Mouse (Mus musculus): ENCODE results near the gene Eef1akmt3. TPM values are rescaled to one million over a fixed set of nuclear protein-coding genes. Genes with fewer than 3 reads are reported as not detected.

Gene Eef1akmt3
- polyA plus RNA-seq, 1 experiment from 2014 or later = 0.30 TPM

DNA sequence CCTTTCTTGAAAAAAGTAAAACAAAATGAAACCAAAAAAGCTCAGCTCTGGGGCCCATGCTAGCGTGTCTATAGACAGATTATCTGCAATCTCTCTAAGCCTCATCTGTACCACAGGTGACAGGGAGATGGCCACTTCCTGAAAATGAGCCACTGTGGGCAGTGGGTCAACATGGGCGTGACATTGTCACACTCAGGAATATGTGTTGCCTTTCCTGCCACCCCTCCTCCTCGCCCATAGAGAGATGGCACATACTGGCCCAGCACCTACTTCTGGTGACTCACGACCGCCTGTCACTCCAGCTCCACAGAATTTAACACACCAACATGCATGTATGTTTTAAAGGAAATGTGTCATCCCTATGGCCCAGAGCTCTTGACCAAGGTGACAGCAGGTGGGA is 38.5 kb downstream of the Eef1akmt3 start:
- Histone ChIP-seq H3K36me3 (ENCODE audit: control insufficient read depth, insufficient read depth, low read length) (peaks cover 31% of the 10 kb centered on the region), H3K4me2 (ENCODE audit: low read length) (no peak overlapping the region), H3K9me3 (ENCODE audit: control insufficient read depth, low read length) (no peaks in the 10 kb centered on the region), H3K27me3 (ENCODE audit: control insufficient read depth, insufficient read depth, low read length) (no peaks in the 10 kb centered on the region), H3K4me3 (ENCODE audit: control insufficient read depth in 1 of 2, insufficient read depth in 1 of 2, low read depth in 1 of 2, low read length in 2 of 2) (no peak overlapping the region), H3K27ac (replicated peaks in 1 of 2; ENCODE audit: control insufficient read depth in 1 of 2, insufficient read depth in 1 of 2, low read depth in 2 of 2, low read length in 2 of 2) (no peak overlapping the region), H3K9ac (ENCODE audit: low read length) (no peak overlapping the region), H3K4me1 (ENCODE audit: control insufficient read depth in 2 of 2, insufficient read depth in 2 of 2, low read length in 2 of 2) (no peaks in the 10 kb centered on the region)
- WGBS = 81% methylated on average over 5 of the region's 5 CpGs
- ATAC-seq (ENCODE audit: insufficient number of reproducible peaks, insufficient read depth, low FRiP score, low read depth) = no peak

DNA sequence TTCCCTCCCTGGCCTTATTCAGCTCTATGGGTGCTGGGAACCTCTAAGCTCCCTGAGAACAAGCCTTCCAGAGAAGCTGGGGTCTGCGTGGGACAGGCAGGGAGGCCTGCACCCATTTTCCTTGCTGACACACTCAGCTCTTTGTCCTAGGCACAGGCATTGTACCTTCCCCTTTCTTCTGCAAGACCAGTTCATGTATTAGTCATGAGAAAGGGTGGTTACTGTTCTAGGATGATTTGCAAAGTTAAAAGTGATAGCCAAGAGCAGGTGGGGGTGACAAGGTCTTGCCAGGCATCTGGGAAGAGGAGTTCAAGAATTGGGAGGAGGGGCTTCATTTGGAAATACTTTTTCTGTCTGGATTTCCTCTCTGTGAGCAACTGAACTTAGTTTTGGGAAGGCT is 39.3 kb downstream of the Eef1akmt3 start:
- no peak overlapping the region for H3K27ac ChIP-seq (replicated peaks in 1 of 2; ENCODE audit: control insufficient read depth in 1 of 2, insufficient read depth in 1 of 2, low read depth in 2 of 2, low read length in 2 of 2)
- WGBS = 78% methylated on average over 1 of the region's 1 CpGs
- no peak overlapping the region for H3K9ac ChIP-seq (ENCODE audit: low read length)
- no peak for ATAC-seq (ENCODE audit: insufficient number of reproducible peaks, insufficient read depth, low FRiP score, low read depth)
- no peaks in the 10 kb centered on the region for H3K9me3 ChIP-seq (ENCODE audit: control insufficient read depth, low read length)
- H3K27me3 ChIP-seq (ENCODE audit: control insufficient read depth, insufficient read depth, low read length) = no peaks in the 10 kb centered on the region
- peaks cover 38% of the 10 kb centered on the region for H3K36me3 ChIP-seq (ENCODE audit: control insufficient read depth, insufficient read depth, low read length)
- H3K4me2 ChIP-seq (ENCODE audit: low read length) = no peak overlapping the region
- H3K4me1 ChIP-seq (ENCODE audit: control insufficient read depth in 2 of 2, insufficient read depth in 2 of 2, low read length in 2 of 2) = no peaks in the 10 kb centered on the region; a peak in 1 of 4 replicates
- H3K4me3 ChIP-seq (ENCODE audit: control insufficient read depth in 1 of 2, insufficient read depth in 1 of 2, low read depth in 1 of 2, low read length in 2 of 2) = no peak overlapping the region

- H3K4me3 ChIP-seq (ENCODE audit: control insufficient read depth in 1 of 2, insufficient read depth in 1 of 2, low read depth in 1 of 2, low read length in 2 of 2) = no peak overlapping the region
- peaks cover 38% of the 10 kb centered on the region for H3K36me3 ChIP-seq (ENCODE audit: control insufficient read depth, insufficient read depth, low read length)
- H3K9me3 ChIP-seq (ENCODE audit: control insufficient read depth, low read length) = no peaks in the 10 kb centered on the region
- ATAC-seq (ENCODE audit: insufficient number of reproducible peaks, insufficient read depth, low FRiP score, low read depth) = no peak
- H3K4me1 ChIP-seq (ENCODE audit: control insufficient read depth in 2 of 2, insufficient read depth in 2 of 2, low read length in 2 of 2) = no peaks in the 10 kb centered on the region; a peak in 1 of 4 replicates
- no peak overlapping the region for H3K4me2 ChIP-seq (ENCODE audit: low read length)
- no peaks in the 10 kb centered on the region for H3K27me3 ChIP-seq (ENCODE audit: control insufficient read depth, insufficient read depth, low read length)
- H3K9ac ChIP-seq (ENCODE audit: low read length) = no peak overlapping the region
- 74% methylated on average over 9 of the region's 9 CpGs for WGBS
- no peak overlapping the region for H3K27ac ChIP-seq (replicated peaks in 1 of 2; ENCODE audit: control insufficient read depth in 1 of 2, insufficient read depth in 1 of 2, low read depth in 2 of 2, low read length in 2 of 2)
Measured at GRCm38 (mm10) chr10:127001297-127001696, 40.0 kb downstream of the Eef1akmt3 start.

GRCm38 (mm10) chr10:127000529-127000928 is 40.8 kb downstream of the Eef1akmt3 start, which contains the start of gene Avil:
Gene Avil, plus strand, starts transcription at chr10:127000709.
- ATAC-seq (ENCODE audit: insufficient number of reproducible peaks, insufficient read depth, low FRiP score, low read depth) = no peak
- Histone ChIP-seq H3K27me3 (ENCODE audit: control insufficient read depth, insufficient read depth, low read length) (no peaks in the 10 kb centered on the region), H3K4me1 (ENCODE audit: control insufficient read depth in 2 of 2, insufficient read depth in 2 of 2, low read length in 2 of 2) (no peaks in the 10 kb centered on the region; a peak in 1 of 4 replicates), H3K9me3 (ENCODE audit: control insufficient read depth, low read length) (no peaks in the 10 kb centered on the region), H3K36me3 (ENCODE audit: control insufficient read depth, insufficient read depth, low read length) (peaks cover 45% of the 10 kb centered on the region), H3K9ac (ENCODE audit: low read length) (no peak within 1 kb of the TSS), H3K4me3 (ENCODE audit: control insufficient read depth in 1 of 2, insufficient read depth in 1 of 2, low read depth in 1 of 2, low read length in 2 of 2) (no peak within 1 kb of the TSS), H3K27ac (replicated peaks in 1 of 2; ENCODE audit: control insufficient read depth in 1 of 2, insufficient read depth in 1 of 2, low read depth in 2 of 2, low read length in 2 of 2) (no peak within 1 kb of the TSS), H3K4me2 (ENCODE audit: low read length) (no peak within 1 kb of the TSS)
- WGBS = 83% methylated on average over 5 of the region's 5 CpGs

- H3K27ac ChIP-seq (replicated peaks in 1 of 2; ENCODE audit: control insufficient read depth in 1 of 2, insufficient read depth in 1 of 2, low read depth in 2 of 2, low read length in 2 of 2) = no peak overlapping the region
Measured at GRCm38 (mm10) chr10:126997340-126998113, 43.8 kb downstream of the Eef1akmt3 start.

GRCm38 (mm10) chr10:126993621-126994020 is 47.7 kb downstream of the Eef1akmt3 start:
- 86% methylated on average over 3 of the region's 3 CpGs for WGBS

More at GRCm38 (mm10) chr10:126997340-126998113, 43.8 kb downstream of the Eef1akmt3 start:
- peaks cover 75% of the 10 kb centered on the region for H3K36me3 ChIP-seq (ENCODE audit: control insufficient read depth, insufficient read depth, low read length)
- no peak overlapping the region for H3K4me2 ChIP-seq (ENCODE audit: low read length)
- H3K9me3 ChIP-seq (ENCODE audit: control insufficient read depth, low read length) = no peaks in the 10 kb centered on the region
- 59% methylated on average over 13 of the region's 13 CpGs for WGBS
- no peaks in the 10 kb centered on the region; a peak in 1 of 4 replicates for H3K4me1 ChIP-seq (ENCODE audit: control insufficient read depth in 2 of 2, insufficient read depth in 2 of 2, low read length in 2 of 2)
- ATAC-seq (ENCODE audit: insufficient number of reproducible peaks, insufficient read depth, low FRiP score, low read depth) = no peak
- no peak overlapping the region for H3K9ac ChIP-seq (ENCODE audit: low read length)
- H3K27me3 ChIP-seq (ENCODE audit: control insufficient read depth, insufficient read depth, low read length) = no peaks in the 10 kb centered on the region
- H3K4me3 ChIP-seq (ENCODE audit: control insufficient read depth in 1 of 2, insufficient read depth in 1 of 2, low read depth in 1 of 2, low read length in 2 of 2) = no peak overlapping the region

DNA sequence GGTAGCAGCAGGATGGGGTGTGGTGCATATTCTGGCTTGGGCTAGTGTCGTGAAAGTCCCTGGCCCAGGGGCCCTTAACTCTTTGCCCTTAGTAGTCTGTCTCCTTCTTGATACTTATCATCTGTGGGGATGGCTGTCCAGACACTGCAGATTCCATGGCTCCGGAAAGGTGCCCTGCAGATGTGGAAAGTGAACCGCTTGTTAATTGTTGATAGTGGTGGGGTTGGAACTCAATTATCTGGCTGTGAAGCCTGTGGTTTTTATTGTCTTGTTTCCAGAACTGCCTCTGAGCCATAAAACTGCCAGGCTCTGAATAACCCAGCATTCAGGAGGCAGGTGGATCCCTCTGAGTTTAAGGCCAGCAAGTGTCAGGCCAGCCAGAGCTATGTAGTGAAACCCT is 49.6 kb downstream of the Eef1akmt3 start:
- H3K4me3 ChIP-seq (ENCODE audit: control insufficient read depth in 1 of 2, insufficient read depth in 1 of 2, low read depth in 1 of 2, low read length in 2 of 2) = no peak overlapping the region
- H3K36me3 ChIP-seq (ENCODE audit: control insufficient read depth, insufficient read depth, low read length) = peaks cover 57% of the 10 kb centered on the region
- H3K4me2 ChIP-seq (ENCODE audit: low read length) = no peak overlapping the region
- H3K27me3 ChIP-seq (ENCODE audit: control insufficient read depth, insufficient read depth, low read length) = no peaks in the 10 kb centered on the region
- no peak overlapping the region for H3K9ac ChIP-seq (ENCODE audit: low read length)
- 64% methylated on average over 3 of the region's 3 CpGs for WGBS
- H3K27ac ChIP-seq (replicated peaks in 1 of 2; ENCODE audit: control insufficient read depth in 1 of 2, insufficient read depth in 1 of 2, low read depth in 2 of 2, low read length in 2 of 2) = no peak overlapping the region
- H3K9me3 ChIP-seq (ENCODE audit: control insufficient read depth, low read length) = no peaks in the 10 kb centered on the region
- H3K4me1 ChIP-seq (ENCODE audit: control insufficient read depth in 2 of 2, insufficient read depth in 2 of 2, low read length in 2 of 2) = peaks cover 34 to 46% of the 10 kb centered on the region in 2 experiments
- no peak for ATAC-seq (ENCODE audit: insufficient number of reproducible peaks, insufficient read depth, low FRiP score, low read depth)

More at GRCm38 (mm10) chr10:126993621-126994020, 47.7 kb downstream of the Eef1akmt3 start:
- Histone ChIP-seq H3K9ac (ENCODE audit: low read length) (no peak overlapping the region), H3K36me3 (ENCODE audit: control insufficient read depth, insufficient read depth, low read length) (peaks cover 73% of the 10 kb centered on the region), H3K9me3 (ENCODE audit: control insufficient read depth, low read length) (no peaks in the 10 kb centered on the region), H3K27me3 (ENCODE audit: control insufficient read depth, insufficient read depth, low read length) (no peaks in the 10 kb centered on the region), H3K4me3 (ENCODE audit: control insufficient read depth in 1 of 2, insufficient read depth in 1 of 2, low read depth in 1 of 2, low read length in 2 of 2) (no peak overlapping the region), H3K27ac (replicated peaks in 1 of 2; ENCODE audit: control insufficient read depth in 1 of 2, insufficient read depth in 1 of 2, low read depth in 2 of 2, low read length in 2 of 2) (no peak overlapping the region), H3K4me1 (ENCODE audit: control insufficient read depth in 2 of 2, insufficient read depth in 2 of 2, low read length in 2 of 2) (peaks cover 15 to 27% of the 10 kb centered on the region in 2 experiments), H3K4me2 (ENCODE audit: low read length) (no peak overlapping the region)
- no peak for ATAC-seq (ENCODE audit: insufficient number of reproducible peaks, insufficient read depth, low FRiP score, low read depth)

Data from heart, embryonic 14.5 days (tissue).